Mouse (Mus musculus) G1E (cell line): Measurements from ENCODE around the gene Npw. TPM values are rescaled to one million over a fixed set of nuclear protein-coding genes. Genes with fewer than 3 reads are reported as not detected.
"Not testable (repeated sequence)": the region's sequence is repeated elsewhere in the genome, so short reads cannot be mapped to it uniquely, and the experiment has no call there.

Source experiments
- ATAC-seq: 2 replicates; pipeline ENCODE4 v1.8.0; 2016; ENCODE audit warnings: mild to moderate bottlenecking; ENCODE audit not compliant: insufficient number of reproducible peaks, poor library complexity, low FRiP score, severe bottlenecking; ENCODE audit errors: extremely low read depth
- DNase-seq: peaks from one replicate; pipeline ENCODE4 v3.0.0; 2012; ENCODE audit warnings: low spot score
- H3K27me3 ChIP-seq: 2 replicates; pipeline ENCODE4 v1.6.1; 2012; ENCODE audit warnings: mild to moderate bottlenecking, low read length, inconsistent platforms; ENCODE audit not compliant: insufficient read depth
- H3K36me3 ChIP-seq: replicated peaks from 2 replicates; pipeline ENCODE3; 2012; ENCODE audit warnings: mild to moderate bottlenecking, inconsistent platforms
- H3K4me1 ChIP-seq: 2 replicates; pipeline ENCODE4 v1.6.1; 2012; ENCODE audit warnings: low read depth, low read length, inconsistent platforms, mixed read lengths; ENCODE audit not compliant: insufficient read depth
- H3K4me3 ChIP-seq: 2 replicates; pipeline ENCODE4 v1.5.1; 2012; ENCODE audit warnings: low read depth, mild to moderate bottlenecking, inconsistent platforms, low read length, moderate library complexity, mixed read lengths
- H3K9me3 ChIP-seq: replicated peaks from 2 replicates; pipeline ENCODE4 v1.6.1; 2012; ENCODE audit warnings: inconsistent platforms
- CTCF ChIP-seq: IDR thresholded peaks from 2 replicates; pipeline ENCODE4 v1.5.1; 2012; ENCODE audit warnings: low read depth, low read length, inconsistent platforms, mixed read lengths
- GATA1 ChIP-seq: IDR thresholded peaks from 2 replicates; pipeline ENCODE4 v1.6.1; 2012; ENCODE audit warnings: borderline replicate concordance, low read length, inconsistent platforms, mixed read lengths
- GATA2 ChIP-seq: IDR thresholded peaks from 2 replicates; pipeline ENCODE4 v1.6.1; 2012; ENCODE audit warnings: low read depth, low read length, inconsistent platforms, borderline replicate concordance
- POLR2AphosphoS5 ChIP-seq: IDR thresholded peaks from 2 replicates; pipeline ENCODE4 v1.6.1; 2012; ENCODE audit warnings: low read depth, low read length, inconsistent platforms; ENCODE audit not compliant: insufficient replicate concordance
- TAL1 ChIP-seq: conservative IDR thresholded peaks from 2 replicates; pipeline ENCODE4 v1.6.1; 2012; ENCODE audit warnings: low read depth, low read length, inconsistent platforms, mixed read lengths
- polyA plus RNA-seq: library from polyadenylated mRNA; stranded (reverse); fragments of >175 nt; gene quantifications from 2 replicates; pipeline ENCODE4 v1.2.3, GENCODE M21; 2012
- total RNA-seq, 2 experiments: library from RNA; stranded (forward) in 1 of 2; stranded (reverse) in 1 of 2; fragments of 200-1000 nt in 1 of 2; fragments of >200 nt in 1 of 2; fragmentation: Nextera tagmentation in 1 of 2; gene quantifications; 2 replicates each; pipeline ENCODE4 v1.2.3; 2014 to 2017

Gene Npw
- total and polyA plus RNA-seq, 3 experiments, result not detected

DNA sequence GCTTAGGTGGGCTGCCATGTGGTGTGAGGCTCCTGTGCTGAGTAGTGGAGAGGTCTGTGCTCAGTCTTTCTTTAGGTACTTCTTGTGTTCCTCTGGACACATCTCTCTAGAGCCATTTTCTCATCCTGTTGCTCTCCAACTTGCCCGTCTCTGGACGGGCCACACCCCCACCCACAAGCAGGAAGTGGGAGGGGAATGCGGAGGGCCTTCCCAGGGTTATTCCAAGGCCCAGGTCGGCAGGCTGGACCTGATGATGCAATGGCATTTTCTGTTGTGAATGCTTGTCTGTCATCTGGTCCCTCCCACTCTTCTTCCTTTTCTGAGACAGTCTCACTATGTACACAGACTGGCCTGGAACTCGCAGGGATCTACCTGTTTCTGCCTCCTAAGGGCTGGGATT, 13.9 kb upstream of the Npw start:
- H3K27me3 ChIP-seq, result no peaks in the 10 kb centered on the region
- H3K4me3 ChIP-seq, result peak overlapping the region; percentile 11; the same call in 1 of the 2 replicates
- TF ChIP-seq POLR2AphosphoS5 (no peak), GATA2 (no peak), TAL1 (no peak), CTCF (no peak), GATA1 (no peak)
- no peak for DNase-seq
- H3K9me3 ChIP-seq, result no peaks in the 10 kb centered on the region
- no peak for ATAC-seq
- H3K4me1 ChIP-seq, result peaks cover 75% of the 10 kb centered on the region
- H3K36me3 ChIP-seq, result peaks cover 55% of the 10 kb centered on the region

DNA sequence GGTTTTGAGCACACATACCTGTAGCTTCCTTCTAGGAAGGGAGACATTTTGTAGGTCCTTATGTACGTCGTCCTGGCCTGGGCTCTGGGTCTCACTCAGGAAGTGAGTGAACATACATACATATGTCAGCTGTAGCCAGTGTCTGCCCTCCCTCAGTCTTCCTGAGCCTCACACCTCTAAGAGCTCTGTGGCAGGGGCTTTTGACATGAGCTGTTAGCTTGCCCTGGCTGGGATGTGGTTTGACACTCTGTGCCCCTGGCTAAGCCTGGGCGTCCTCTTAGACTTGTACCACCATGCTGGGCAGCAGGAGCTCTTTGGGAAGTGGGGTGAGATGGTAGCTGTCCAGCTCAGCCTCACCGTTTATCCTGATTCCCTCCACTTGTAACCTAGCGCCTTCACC, 13.1 kb upstream of the Npw start:
- no peaks in the 10 kb centered on the region for H3K27me3 ChIP-seq
- no peak for ATAC-seq
- no peaks in the 10 kb centered on the region for H3K9me3 ChIP-seq
- TF ChIP-seq GATA2 (no peak), CTCF (no peak), GATA1 (no peak), POLR2AphosphoS5 (no peak), TAL1 (no peak)
- no peak for DNase-seq
- H3K36me3 ChIP-seq, result peaks cover 47% of the 10 kb centered on the region
- H3K4me1 ChIP-seq, result peaks cover 70% of the 10 kb centered on the region
- peak overlapping the region; percentile 56; the same call in 1 of the 2 replicates for H3K4me3 ChIP-seq

DNA sequence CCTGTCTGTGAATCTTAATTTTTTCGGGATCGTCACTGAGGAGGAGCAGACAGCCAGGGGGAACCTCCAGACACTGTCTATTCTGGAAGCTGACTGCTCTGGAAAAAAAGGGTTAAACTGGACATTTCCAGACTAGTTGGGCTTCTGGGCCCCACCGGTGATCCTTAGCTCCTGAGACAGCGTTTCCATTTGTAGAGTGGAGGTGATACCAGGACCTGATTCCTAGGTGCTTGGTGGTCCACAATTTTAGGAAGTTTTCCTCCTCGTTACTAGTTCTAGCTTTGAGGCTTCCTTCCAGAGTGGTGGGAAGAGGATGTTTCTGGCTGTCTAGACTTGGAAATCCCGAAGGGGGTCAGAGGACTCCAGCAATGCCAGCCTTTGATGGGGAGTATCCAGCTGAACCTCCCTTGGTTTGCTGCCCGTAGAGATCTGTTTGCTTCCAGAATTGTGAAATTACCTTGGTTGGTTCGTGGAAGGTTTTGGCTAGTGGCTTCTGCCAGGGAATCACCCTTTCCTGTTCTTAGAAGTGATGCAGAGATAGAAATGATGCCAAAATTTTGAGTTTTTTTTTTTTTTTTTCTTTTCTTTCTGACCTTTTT, 12.1 kb upstream of the Npw start:
- no peaks in the 10 kb centered on the region for H3K27me3 ChIP-seq
- H3K36me3 ChIP-seq, result peaks cover 37% of the 10 kb centered on the region
- DNase-seq, result no peak
- no peak for TF ChIP-seq GATA2
- TF ChIP-seq GATA1, result no peak
- TF ChIP-seq POLR2AphosphoS5, result no peak
- TF ChIP-seq TAL1, result no peak
- TF ChIP-seq CTCF, result no peak
- no peak for ATAC-seq
- H3K4me3 ChIP-seq, result peak overlapping the region; percentile 100
- H3K4me1 ChIP-seq, result peaks cover 61% of the 10 kb centered on the region
- H3K9me3 ChIP-seq, result no peaks in the 10 kb centered on the region

DNA sequence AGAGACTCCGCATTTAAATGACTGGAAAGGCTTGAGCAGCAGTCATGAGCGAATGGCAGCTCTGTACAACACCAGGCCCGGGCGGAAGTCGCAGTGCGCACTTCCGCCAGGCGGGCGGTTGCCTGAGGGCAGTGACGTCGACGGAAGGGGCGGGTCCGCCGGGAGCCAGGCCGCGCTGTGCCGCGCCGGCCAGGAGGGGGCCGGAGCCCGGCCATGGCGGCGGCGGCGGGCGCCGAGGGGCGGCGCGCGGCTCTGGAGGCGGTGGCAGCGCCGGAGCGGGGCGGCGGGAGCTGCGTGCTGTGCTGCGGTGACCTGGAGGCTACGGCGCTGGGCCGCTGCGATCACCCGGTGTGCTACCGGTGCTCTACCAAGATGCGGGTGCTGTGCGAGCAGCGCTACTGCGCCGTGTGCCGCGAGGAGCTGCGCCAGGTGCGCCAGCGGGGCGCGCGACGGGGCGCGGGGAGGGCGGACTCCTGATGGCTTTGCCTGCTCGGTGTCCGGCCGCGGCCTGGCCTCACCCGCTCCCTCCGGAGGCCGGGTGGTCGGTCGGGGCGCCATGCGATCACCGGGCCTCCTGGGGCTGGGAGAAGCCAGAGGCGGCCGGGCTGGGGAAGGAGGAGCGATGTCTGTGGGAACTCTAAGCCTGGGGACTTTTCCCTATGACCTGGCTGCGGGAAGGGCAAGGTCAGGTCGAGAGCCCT, 11.4 kb upstream of the Npw start, which contains the start of gene Zfp598:
TSS of gene Zfp598 (plus strand) at position 143 of the 701 bp plus-strand sequence.
- Histone ChIP-seq H3K36me3 (peaks cover 34% of the 10 kb centered on the region), H3K9me3 (no peaks in the 10 kb centered on the region), H3K4me1 (peaks cover 60% of the 10 kb centered on the region), H3K27me3 (no peaks in the 10 kb centered on the region), H3K4me3 (peak within 1 kb of the TSS; percentile 100)
- DNase-seq (peak; percentile 96), ATAC-seq (peak; percentile 84)
- no peak for TF ChIP-seq CTCF
- TF ChIP-seq POLR2AphosphoS5, result no peak
- TF ChIP-seq GATA1, result no peak
- no peak for TF ChIP-seq TAL1
- no peak for TF ChIP-seq GATA2

DNA sequence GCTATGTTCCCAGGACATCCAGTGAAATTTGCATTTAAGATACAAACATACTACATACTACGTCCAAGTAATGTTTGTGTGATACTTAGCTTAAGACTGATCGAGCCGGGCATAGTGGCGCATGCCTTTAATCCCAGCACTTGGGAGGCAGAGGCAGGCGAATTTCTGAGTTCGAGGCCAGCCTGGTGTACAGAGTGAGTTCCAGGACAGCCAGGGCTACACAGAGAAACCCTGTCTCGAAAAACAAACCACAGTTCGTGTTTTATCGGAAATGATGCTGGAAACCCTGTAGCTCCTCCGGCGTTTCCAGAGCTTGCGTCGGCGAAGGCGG, 10.9 kb upstream of the Npw start:
- Histone ChIP-seq H3K4me1 (peaks cover 55% of the 10 kb centered on the region), H3K4me3 (peak overlapping the region; percentile 100), H3K36me3 (peaks cover 29% of the 10 kb centered on the region)
- not testable (repeated sequence) for H3K27me3 ChIP-seq, DNase-seq, H3K9me3 ChIP-seq, ATAC-seq

DNA sequence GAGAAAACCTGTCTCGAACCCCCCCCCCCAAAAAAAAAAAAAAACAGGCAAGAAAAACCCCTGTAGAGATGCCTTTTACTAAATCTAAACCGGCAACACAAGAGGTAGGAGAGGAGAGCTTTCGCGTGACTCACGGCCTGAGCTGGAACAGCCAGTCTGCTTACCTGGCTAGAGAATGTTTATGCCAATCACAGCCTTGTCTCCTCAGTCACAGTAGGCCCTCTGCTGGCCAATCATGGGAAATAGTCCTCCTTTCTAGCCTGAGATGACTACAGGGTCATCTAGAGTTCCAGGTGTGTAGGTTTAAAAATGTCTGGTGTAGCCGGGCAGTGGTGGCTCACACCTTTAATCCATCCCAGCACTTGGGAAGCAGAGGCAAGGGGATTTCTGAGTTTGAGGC, 9.2 kb upstream of the Npw start:
- TF ChIP-seq CTCF (peak; percentile 68), GATA1 (no peak)
- Histone ChIP-seq H3K4me1 (peaks cover 41% of the 10 kb centered on the region), H3K9me3 (no peaks in the 10 kb centered on the region), H3K36me3 (peaks cover 14% of the 10 kb centered on the region), H3K27me3 (peaks cover 14% of the 10 kb centered on the region), H3K4me3 (no peak overlapping the region)
- DNase-seq (peak; percentile 45), ATAC-seq (0 out of 2 replicates have a peak, but pooled peaks have one; percentile 37)

DNA sequence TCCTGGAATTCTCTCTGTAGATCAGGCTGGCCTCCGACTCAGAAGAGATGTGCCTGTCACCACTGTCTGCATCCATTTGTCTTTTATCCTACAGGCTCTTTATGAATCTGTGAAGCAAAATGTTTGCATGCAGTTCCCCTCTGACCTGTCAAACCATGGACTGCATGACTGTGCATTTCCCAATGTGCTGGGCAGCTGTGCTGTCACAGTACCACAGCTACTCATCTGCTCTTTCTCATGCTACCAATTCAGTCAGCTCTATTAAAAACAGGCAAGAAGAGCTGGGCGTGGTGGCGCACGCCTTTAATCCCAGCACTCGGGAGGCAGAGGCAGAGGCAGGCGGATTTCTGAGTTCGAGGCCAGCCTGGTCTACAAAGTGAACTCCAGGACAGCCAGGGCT, 8.8 kb upstream of the Npw start:
- not testable (repeated sequence) for ATAC-seq, H3K9me3 ChIP-seq, H3K4me3 ChIP-seq, DNase-seq
- peaks cover 17% of the 10 kb centered on the region for H3K27me3 ChIP-seq
- H3K36me3 ChIP-seq, result peaks cover 10% of the 10 kb centered on the region
- H3K4me1 ChIP-seq, result peaks cover 37% of the 10 kb centered on the region
